Mouse (Mus musculus) gastrocnemius, adult 2 months (tissue): ENCODE results near the gene Rnase12. TPM values are rescaled to one million over a fixed set of nuclear protein-coding genes. Genes with fewer than 3 reads are reported as not detected.
A peak's percentile ranks its signal among the peaks of the same experiment; 100 is the strongest.
"Not testable (repeated sequence)": the region's sequence is repeated elsewhere in the genome, so short reads cannot be mapped to it uniquely, and the experiment has no call there.

Experiments used
- DNase-seq: peaks from one replicate; pipeline ENCODE4 v3.0.0; 2022
- H3K27ac ChIP-seq: fragments of 200-600 bp; 2 replicates; pipeline ENCODE4 v1.8.1; 2022; ENCODE audit warnings: mild to moderate bottlenecking
- H3K4me3 ChIP-seq: fragments of 200-600 bp; 2 replicates; pipeline ENCODE4 v1.8.1; 2022; ENCODE audit warnings: mild to moderate bottlenecking, moderate library complexity
- CTCF ChIP-seq: fragments of 200-600 bp; IDR thresholded peaks from 2 replicates; pipeline ENCODE4 v1.8.1; 2022; ENCODE audit warnings: antibody characterized with exemption, mild to moderate bottlenecking, moderate library complexity
- intact Hi-C: fragments of 180-260 bp; cut with DNase I; formaldehyde crosslinking; loops from one replicate; pipeline ENCODE4 v1.15.1; 2025
- total RNA-seq, 2 experiments: library from RNA; stranded (reverse); gene quantifications; 2 replicates each; pipeline ENCODE4 v1.2.3; 2021

Gene Rnase12
- total RNA-seq, 2 experiments from 2014 or later: not detected

GRCm38 (mm10) chr14:51035206-51035605, 22.3 kb downstream of the Rnase12 start:
- no peak for DNase-seq
- intact Hi-C loops: no loop called here
- no peak overlapping the region for H3K27ac ChIP-seq
- H3K4me3 ChIP-seq: no peak overlapping the region
- TF ChIP-seq CTCF: no peak

DNA sequence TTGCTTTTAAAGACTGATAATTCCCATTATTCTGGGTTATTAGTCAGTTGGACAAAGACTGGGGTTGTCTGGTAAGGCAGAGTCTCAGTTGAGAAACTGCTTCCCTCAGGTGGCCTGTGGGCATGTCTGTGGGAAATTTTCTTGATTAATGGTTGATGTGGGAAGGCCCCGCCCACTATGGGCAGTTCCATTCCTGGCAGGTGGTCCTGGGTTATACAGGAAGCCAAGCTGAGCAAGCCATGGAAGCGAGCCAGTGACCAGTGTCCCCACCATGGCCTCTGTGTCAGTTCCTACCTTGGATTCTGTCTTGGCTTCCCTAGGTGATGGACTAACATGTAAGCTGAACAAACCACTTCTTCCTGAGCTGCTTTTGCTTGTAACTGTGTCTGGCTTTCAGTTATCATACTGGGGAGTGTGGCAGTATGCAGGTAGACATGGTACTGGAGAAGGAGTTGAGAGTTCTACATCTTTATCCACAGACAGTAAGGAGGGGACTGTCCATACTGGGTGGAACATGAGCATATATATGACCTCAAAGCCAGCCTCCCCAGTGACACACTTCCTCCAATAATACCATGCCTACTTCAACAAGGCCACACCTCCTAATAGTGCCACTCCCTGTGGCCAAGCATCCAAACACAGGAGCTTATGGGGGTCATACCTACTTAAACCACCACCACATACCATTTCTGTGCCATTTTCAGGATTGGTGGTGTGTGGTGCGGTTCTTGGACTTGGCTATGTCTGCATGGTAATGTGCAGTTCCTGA, 29.9 kb downstream of the Rnase12 start:
- Histone ChIP-seq H3K27ac (no peak overlapping the region), H3K4me3 (no peak overlapping the region)
- TF ChIP-seq CTCF: no peak
- DNase-seq: no peak
- intact Hi-C loops: loop anchor here (5.0 kb wide), 1 partner anchor 70 kb away; no protein-coding TSS in a partner anchor

- DNase-seq: peak; percentile 47
- intact Hi-C loops: loop anchor here (1.0 to 5.0 kb wide), 2 partner anchors 37 to 71 kb away; no protein-coding TSS in a partner anchor
- no peak overlapping the region for H3K27ac ChIP-seq
- H3K4me3 ChIP-seq: no peak overlapping the region
- peak; percentile 90 for TF ChIP-seq CTCF
These were observed 30.9 kb downstream of the Rnase12 start for GRCm38 (mm10) chr14:51026391-51027133.

- H3K27ac ChIP-seq: no peak overlapping the region
- no peak for DNase-seq
- TF ChIP-seq CTCF: no peak
- intact Hi-C loops: loop anchor here (5.0 kb wide), 1 partner anchor 72 kb away; no protein-coding TSS in a partner anchor
- no peak overlapping the region for H3K4me3 ChIP-seq
These were observed 32.6 kb downstream of the Rnase12 start for GRCm38 (mm10) chr14:51024820-51025219.

DNA sequence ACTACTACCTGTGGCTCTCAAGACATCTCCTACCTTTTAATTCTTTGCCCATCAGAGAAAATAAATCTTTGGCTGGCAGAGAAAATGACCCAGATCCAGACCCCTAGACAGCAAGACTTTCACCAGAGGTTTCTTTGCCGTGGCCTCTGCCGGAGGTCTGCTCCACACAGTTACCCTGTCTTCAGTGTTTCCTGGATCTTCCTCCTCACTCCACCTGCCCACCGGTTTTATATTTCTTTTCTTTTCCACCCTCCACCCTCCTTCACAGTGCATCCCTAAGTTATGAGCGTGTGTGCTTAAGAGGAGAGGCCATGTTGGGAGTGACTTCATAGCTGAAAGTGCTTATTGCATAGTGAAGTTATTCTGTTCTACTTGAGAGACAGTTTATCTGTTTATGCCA, 34.0 kb downstream of the Rnase12 start:
- Histone ChIP-seq H3K27ac (no peak overlapping the region), H3K4me3 (no peak overlapping the region)
- intact Hi-C loops: no loop called here
- TF ChIP-seq CTCF: no peak
- DNase-seq: no peak

DNA sequence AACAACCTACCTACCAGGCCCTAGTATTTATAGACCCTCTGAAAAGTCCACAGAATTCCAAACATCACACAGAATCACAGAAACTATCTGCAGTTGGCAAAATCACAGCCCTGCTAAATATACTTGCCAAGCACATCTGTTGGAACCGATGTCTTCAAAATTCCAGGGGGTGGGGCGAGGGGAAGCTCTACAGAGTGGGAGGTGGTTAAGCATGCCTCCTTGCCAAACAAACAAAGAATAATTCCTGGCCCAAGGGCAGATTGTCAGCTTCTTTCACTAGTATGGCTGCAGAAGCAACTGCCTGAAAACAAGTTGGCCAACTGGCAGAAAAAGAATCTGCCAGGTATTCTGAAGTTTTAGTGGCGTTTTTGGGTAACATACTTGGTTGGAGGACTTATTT, 40.2 kb downstream of the Rnase12 start:
- peak overlapping the region; percentile 53 for H3K27ac ChIP-seq
- intact Hi-C loops: no loop called here
- TF ChIP-seq CTCF: no peak
- peak; percentile 39 for DNase-seq
- H3K4me3 ChIP-seq: no peak overlapping the region

DNA sequence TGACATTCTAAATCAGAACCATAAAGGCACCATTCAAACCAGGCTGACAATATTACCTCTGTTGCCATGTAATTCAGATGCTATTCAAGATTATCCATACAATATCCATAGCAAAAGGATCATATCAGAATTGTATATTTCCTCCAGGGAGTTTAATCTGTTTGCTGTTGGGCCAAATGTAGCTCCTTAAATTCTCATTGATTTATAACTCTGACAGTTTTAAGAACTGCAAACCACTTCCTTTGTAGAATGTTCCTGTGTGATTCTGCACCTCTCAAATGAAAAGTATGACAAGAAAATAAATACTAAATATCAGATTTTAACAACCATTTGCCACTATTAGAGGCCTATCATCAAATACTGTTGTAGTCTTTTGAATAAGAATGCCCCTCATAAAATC, 41.7 kb downstream of the Rnase12 start:
- Histone ChIP-seq H3K4me3 (no peak overlapping the region), H3K27ac (no peak overlapping the region)
- intact Hi-C loops: no loop called here
- DNase-seq: no peak
- no peak for TF ChIP-seq CTCF

GRCm38 (mm10) chr14:51014724-51015123, 42.7 kb downstream of the Rnase12 start:
- H3K27ac ChIP-seq, intact Hi-C loops, DNase-seq, H3K4me3 ChIP-seq: not testable (repeated sequence)

DNA sequence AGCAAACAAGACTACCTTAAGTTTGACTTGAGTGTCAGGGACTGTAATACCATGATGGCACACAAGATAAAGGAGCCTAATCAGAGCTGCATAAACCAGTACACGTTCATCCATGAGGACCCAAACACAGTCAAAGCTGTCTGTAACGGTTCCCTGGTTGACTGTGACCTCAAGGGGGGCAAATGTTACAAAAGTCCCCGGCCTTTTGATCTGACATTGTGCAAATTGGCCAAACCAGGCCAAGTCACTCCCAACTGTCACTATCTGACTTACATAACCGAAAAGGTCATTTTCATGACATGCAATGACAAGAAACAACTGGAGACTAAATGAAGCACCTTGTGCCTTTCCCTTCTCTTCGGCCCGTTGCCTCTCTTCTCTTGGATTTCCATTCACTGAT, 47.9 kb downstream of the Rnase12 start:
- Histone ChIP-seq H3K4me3 (no peak overlapping the region), H3K27ac (peak overlapping the region; percentile 81)
- no peak for TF ChIP-seq CTCF
- intact Hi-C loops: no loop called here
- no peak for DNase-seq

GRCm38 (mm10) chr14:51008781-51009180, 48.7 kb downstream of the Rnase12 start:
- Histone ChIP-seq H3K4me3 (peak overlapping the region; percentile 38), H3K27ac (peak overlapping the region; percentile 81)
- no peak for TF ChIP-seq CTCF
- no peak for DNase-seq
- intact Hi-C loops: no loop called here

DNA sequence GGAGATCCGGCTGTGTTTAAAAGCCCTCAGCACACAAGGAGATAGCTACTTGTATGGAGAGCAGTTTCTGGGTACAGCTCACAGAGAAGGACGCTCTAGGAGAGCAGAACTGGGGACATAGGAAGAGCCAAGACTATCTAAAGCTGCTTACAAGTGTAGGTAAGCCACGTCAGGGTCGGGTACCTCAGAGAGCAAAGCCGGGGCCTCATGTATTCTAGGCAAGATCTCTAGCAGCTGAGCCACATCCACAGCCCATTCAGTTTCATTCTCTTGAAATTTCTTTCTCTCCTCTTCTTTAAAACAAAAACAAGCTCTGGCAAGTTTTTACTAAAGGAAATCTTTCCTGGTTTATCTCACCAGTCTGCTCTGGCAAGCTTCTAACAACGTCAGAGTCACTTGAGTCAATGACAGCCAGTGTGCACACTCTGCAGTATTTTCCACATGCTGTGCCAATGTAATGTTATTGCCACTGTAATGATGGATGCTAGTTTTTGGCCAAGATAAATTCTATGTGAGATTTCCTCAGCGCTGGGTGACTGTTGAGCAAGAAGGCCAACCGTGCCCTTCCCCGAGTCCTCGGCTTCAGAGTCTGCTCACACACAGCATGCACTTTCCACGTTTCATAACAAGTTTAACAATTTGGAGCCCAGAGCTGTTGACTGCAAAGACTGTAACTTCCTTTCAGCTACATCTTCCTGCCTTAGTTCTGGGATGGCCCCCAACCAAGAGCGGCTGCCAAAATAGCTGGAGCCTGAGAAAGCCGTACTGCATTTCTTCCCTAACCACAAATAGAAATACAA, 49.3 kb downstream of the Rnase12 start:
- Histone ChIP-seq H3K27ac (peak overlapping the region; percentile 81), H3K4me3 (peak overlapping the region; percentile 38)
- DNase-seq: peak; percentile 72
- no peak for TF ChIP-seq CTCF
- intact Hi-C loops: no loop called here

DNA sequence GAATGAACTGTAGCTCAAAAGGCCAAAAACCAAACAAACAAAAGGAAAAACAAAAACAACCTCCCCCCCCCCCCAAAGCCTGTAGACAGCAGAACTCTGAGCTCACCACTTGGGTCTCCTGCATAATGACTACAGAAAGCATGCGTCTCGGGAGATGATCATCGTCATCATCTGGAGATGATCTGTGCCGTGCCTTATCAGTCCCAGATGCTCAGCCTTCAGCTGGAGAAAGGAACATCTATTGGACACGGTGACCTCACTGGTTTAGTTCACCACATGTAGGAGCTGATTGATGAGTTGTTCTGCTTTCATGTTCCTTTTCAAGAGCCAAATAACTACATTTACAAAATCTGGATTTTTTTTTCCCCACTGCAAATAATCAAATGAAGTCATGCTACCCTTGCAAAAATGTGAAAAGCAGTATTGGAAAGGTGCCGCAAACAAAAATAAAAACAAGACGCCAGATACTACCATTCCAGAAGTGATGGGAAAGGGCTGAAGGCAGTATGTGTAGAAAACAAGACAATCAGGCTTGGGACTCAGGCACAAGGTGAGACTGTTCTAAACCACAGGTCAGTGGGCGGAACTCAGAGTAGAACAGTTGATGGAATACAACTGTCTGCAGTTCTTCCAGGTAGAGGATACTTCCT, 50.2 kb downstream of the Rnase12 start, which contains the start of gene Rnase10:
Gene Rnase10 (plus strand): TSS at position 600 of the 650 bp plus-strand sequence.
- DNase-seq: no peak
- intact Hi-C loops: no loop called here
- peak within 1 kb of the TSS; percentile 81 for H3K27ac ChIP-seq
- peak within 1 kb of the TSS; percentile 38 for H3K4me3 ChIP-seq
- no peak for TF ChIP-seq CTCF

Other genes with a start within 250 kb of the Rnase12 start
- gene Ccnb1ip1, start 249.9 kb downstream of the Rnase12 start, total RNA-seq: not detected
- gene Parp2, start 249.8 kb downstream of the Rnase12 start, total RNA-seq: 10 to 100 TPM; 10.2 TPM
- 1 to 10 TPM; 6.6 to 9.5 TPM for gene Tep1, start 187.1 kb downstream of the Rnase12 start, total RNA-seq
- gene Klhl33, start 160.2 kb downstream of the Rnase12 start, total RNA-seq: 10 to 100 TPM; 68.8 to 76.8 TPM
- 10 to 100 TPM; 45.3 to 63.1 TPM for gene Osgep, start 132.8 kb downstream of the Rnase12 start, total RNA-seq
- 10 to 100 TPM; 28.0 to 28.1 TPM for gene Apex1, start 132.7 kb downstream of the Rnase12 start, total RNA-seq
- gene Pip4p1, start 126.8 kb downstream of the Rnase12 start, total RNA-seq: 10 to 100 TPM; 16.2 to 16.6 TPM
- gene Pnp, start 126.6 kb downstream of the Rnase12 start, total RNA-seq: 1 to 10 TPM; 3.6 to 5.9 TPM
- 1 to 10 TPM; 2.9 to 7.8 TPM for gene Gm49342, start 113.1 kb downstream of the Rnase12 start, total RNA-seq
- under 1 TPM in 1 of 2 experiments, not detected in 1; 0.47 TPM for gene Pnp2, start 101.7 kb downstream of the Rnase12 start, total RNA-seq
- gene Rnase10, start 49.9 kb downstream of the Rnase12 start, total RNA-seq: not detected
- not detected for gene Rnase9, start 15.8 kb downstream of the Rnase12 start, total RNA-seq
- not detected for gene Rnase11, start 7.5 kb downstream of the Rnase12 start, total RNA-seq
- gene Olfr750, start 16.8 kb upstream of the Rnase12 start, total RNA-seq: not detected
- 10 to 100 TPM; 34.6 to 40.1 TPM for gene Rnase4, start 33.4 kb upstream of the Rnase12 start, total RNA-seq
- 1 to 10 TPM; 4.0 TPM for gene Ang, start 33.5 kb upstream of the Rnase12 start, total RNA-seq
- not detected for gene Eddm3b, start 56.8 kb upstream of the Rnase12 start, total RNA-seq
- under 1 TPM in 1 of 2 experiments, not detected in 1; 0.64 TPM for gene Rnase6, start 66.2 kb upstream of the Rnase12 start, total RNA-seq
- not detected for gene Rnase1, start 89.1 kb upstream of the Rnase12 start, total RNA-seq
- not detected for gene Rnase2b, start 104.6 kb upstream of the Rnase12 start, total RNA-seq
- gene Ang2, start 141.5 kb upstream of the Rnase12 start, total RNA-seq: not detected
- gene Ear14, start 145.7 kb upstream of the Rnase12 start, total RNA-seq: not detected
- gene Rnase2a, start 198.5 kb upstream of the Rnase12 start, total RNA-seq: 1 to 10 TPM in 1 of 2 experiments, under 1 TPM in 1; 0.87 to 2.0 TPM